Mouse (Mus musculus): ENCODE data around the gene Clec4b2. TPM values are rescaled to one million over a fixed set of nuclear protein-coding genes. Genes with fewer than 3 reads are reported as not detected.
"Not testable (repeated sequence)": the region's sequence is repeated elsewhere in the genome, so short reads cannot be mapped to it uniquely, and the experiment has no call there.

The Clec4b2 gene
- polyA plus RNA-seq, 1 experiment, result 0.36 TPM

DNA sequence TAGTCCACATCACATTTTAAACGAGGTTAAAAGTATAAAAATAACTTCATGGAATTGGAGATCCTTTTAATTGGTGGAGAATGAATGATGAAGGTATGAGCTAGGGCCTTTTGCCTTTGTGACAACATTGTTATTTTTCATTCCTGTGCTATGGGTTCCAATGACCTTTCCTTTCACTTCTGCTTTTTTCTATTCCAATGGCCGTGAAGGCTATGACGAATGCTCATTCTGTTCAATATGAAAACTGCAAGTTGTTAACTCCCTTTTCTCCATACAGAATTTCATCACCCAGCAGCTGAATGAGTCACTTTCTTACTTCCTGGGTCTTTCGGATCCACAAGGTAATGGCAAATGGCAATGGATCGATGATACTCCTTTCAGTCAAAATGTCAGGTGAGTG, 71.5 kb downstream of the Clec4b2 start:
- H3K27ac ChIP-seq (ENCODE audit: insufficient read depth, low read length), result no peak overlapping the region
- 64% methylated on average over 5 of the region's 5 CpGs for WGBS

DNA sequence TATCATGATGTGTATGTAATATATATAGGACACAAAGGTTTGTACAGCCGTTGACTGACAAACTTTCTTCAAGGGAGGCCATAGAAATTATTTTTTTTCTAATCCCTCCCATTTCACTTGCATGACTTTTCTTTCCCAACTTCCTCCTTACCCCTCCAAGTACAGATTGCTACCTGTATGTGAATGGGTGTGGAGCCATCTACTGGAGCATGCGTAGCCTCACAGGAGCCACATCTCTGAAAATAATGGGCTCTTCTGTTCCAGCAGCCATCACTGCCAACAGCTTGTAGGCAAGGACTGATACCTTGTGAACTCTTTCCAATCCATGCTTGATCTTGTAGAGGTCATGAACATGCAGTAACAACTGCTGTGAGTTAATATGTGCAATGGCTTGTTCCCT, 76.2 kb downstream of the Clec4b2 start:
- H3K27ac ChIP-seq (ENCODE audit: insufficient read depth, low read length); H3K4me3 ChIP-seq (ENCODE audit: extremely low read depth, insufficient read depth, insufficient read length); DNase-seq (ENCODE audit: low read depth in 1 of 2, low spot score in 2 of 2); H3K36me3 ChIP-seq (ENCODE audit: control insufficient read depth, insufficient read depth, low read length); H3K4me1 ChIP-seq (ENCODE audit: control insufficient read depth, insufficient read depth, insufficient read length); H3K27me3 ChIP-seq (ENCODE audit: control insufficient read depth, insufficient read depth, low read length): not testable (repeated sequence)
- WGBS, result 56% methylated on average over 2 of the region's 2 CpGs

More for the DNA sequence above, 71.5 kb downstream of the Clec4b2 start:
- no peak overlapping the region for H3K4me3 ChIP-seq (ENCODE audit: extremely low read depth, insufficient read depth, insufficient read length)
- no peaks in the 10 kb centered on the region for H3K4me1 ChIP-seq (ENCODE audit: control insufficient read depth, insufficient read depth, insufficient read length)
- no peak for TF ChIP-seq CTCF (IDR thresholded peaks at IDR 0.05; ENCODE audit: extremely low read depth, insufficient read depth, insufficient read length, insufficient replicate concordance)
- no peak for TF ChIP-seq POLR2A (IDR thresholded peaks at IDR 0.05; ENCODE audit: low read depth, low read length)
- no peak for DNase-seq (ENCODE audit: low read depth in 1 of 2, low spot score in 2 of 2)
- no peaks in the 10 kb centered on the region for H3K36me3 ChIP-seq (ENCODE audit: control insufficient read depth, insufficient read depth, low read length)
- H3K27me3 ChIP-seq (ENCODE audit: control insufficient read depth, insufficient read depth, low read length), result no peaks in the 10 kb centered on the region

DNA sequence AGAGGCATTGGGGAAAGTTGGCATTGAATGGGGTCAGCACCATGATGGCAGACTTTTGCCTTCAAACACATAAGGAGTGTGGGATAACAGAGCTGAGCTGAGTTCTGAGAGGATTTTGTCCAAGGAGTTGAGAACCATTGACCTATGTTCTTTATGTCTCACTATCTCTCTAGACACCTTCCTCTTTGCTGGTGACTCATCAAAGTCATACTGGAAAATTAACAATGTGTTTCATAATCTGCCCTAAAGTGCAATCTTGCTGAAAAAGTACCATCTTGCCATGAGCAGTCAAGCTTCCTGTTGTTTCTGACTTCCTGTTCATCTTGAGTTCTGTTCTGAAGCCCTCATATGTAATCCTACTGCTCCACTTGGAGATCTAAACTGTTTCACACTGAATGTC, 80.0 kb downstream of the Clec4b2 start:
- DNase-seq (ENCODE audit: low read depth in 1 of 2, low spot score in 2 of 2), result no peak
- TF ChIP-seq POLR2A (IDR thresholded peaks at IDR 0.05; ENCODE audit: low read depth, low read length) (no peak), CTCF (IDR thresholded peaks at IDR 0.05; ENCODE audit: extremely low read depth, insufficient read depth, insufficient read length, insufficient replicate concordance) (no peak)
- H3K27me3 ChIP-seq (ENCODE audit: control insufficient read depth, insufficient read depth, low read length), result no peaks in the 10 kb centered on the region
- no peak overlapping the region for H3K27ac ChIP-seq (ENCODE audit: insufficient read depth, low read length)
- H3K4me1 ChIP-seq (ENCODE audit: control insufficient read depth, insufficient read depth, insufficient read length), result no peaks in the 10 kb centered on the region
- no peak overlapping the region for H3K4me3 ChIP-seq (ENCODE audit: extremely low read depth, insufficient read depth, insufficient read length)
- H3K36me3 ChIP-seq (ENCODE audit: control insufficient read depth, insufficient read depth, low read length), result no peaks in the 10 kb centered on the region

Other genes with a start within 250 kb of the Clec4b2 start
- gene Clec4a3, start 220.4 kb upstream of the Clec4b2 start, polyA plus RNA-seq (2012; rRNA removed), result 2.7 and 3.5 TPM in 2 replicates
- gene Clec4a4, start 182.5 kb upstream of the Clec4b2 start, polyA plus RNA-seq (2012; rRNA removed), result 0.66 and 0.81 TPM in 2 replicates
- gene Clec4b1, start 122.9 kb upstream of the Clec4b2 start, polyA plus RNA-seq (2012; rRNA removed), result 1.3 and 2.2 TPM in 2 replicates
- gene Clec4a2, start 66.5 kb upstream of the Clec4b2 start, polyA plus RNA-seq (2012; rRNA removed), result 2.9 and 5.9 TPM in 2 replicates
- 10.5 and 18.2 TPM in 2 replicates for gene Clec4n, start 57.0 kb downstream of the Clec4b2 start, polyA plus RNA-seq (2012; rRNA removed)
- 0.88 and 1.0 TPM in 2 replicates for gene Clec4d, start 89.2 kb downstream of the Clec4b2 start, polyA plus RNA-seq (2012; rRNA removed)
- 0.23 and 0.33 TPM in 2 replicates for gene Clec4e, start 117.0 kb downstream of the Clec4b2 start, polyA plus RNA-seq (2012; rRNA removed)
- gene Vmn2r19, start 135.4 kb downstream of the Clec4b2 start, polyA plus RNA-seq (2012; rRNA removed), result not detected in 2 replicates
- gene Vmn2r20, start 245.2 kb downstream of the Clec4b2 start, polyA plus RNA-seq (2012; rRNA removed), result not detected in 2 replicates

Data from spleen, adult 2 months (tissue).